Mouse (Mus musculus): ENCODE results near the gene Lbhd2.

DNA sequence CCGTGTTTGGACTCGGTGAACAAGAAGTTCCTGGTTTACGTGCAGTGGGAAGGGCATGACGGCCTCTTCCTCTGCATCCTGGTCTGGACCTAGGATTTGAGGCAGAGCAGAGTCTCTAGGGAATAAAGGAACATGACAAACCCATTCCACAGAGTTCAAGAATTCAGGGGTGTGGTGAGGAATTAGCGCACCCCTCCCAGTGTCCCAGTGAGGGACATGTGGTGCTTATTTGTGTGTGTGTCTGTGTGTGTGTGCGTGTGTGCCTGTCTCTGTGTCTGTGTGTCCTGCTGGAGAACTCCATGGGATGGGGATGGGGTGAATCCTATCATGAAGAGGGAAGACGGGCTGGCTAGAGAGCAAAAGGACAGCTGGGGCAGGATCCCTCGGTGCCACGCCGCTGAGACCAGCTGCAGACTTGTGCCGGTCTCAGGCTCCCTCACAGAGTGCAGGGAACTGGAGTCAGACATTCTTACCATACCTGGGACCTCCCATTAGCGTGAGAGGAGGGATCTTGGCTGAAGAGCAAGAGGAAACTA lies 48.8 kb downstream of the Lbhd2 start:
- TF ChIP-seq POLR2AphosphoS2 (IDR thresholded peaks at IDR 0.05; ENCODE audit: low read length) (peak; percentile 58), ETS1 (IDR thresholded peaks at IDR 0.05; ENCODE audit: low read depth, low read length) (no peak), EP300 (IDR thresholded peaks at IDR 0.05; ENCODE audit: low read depth in 1 of 2, low read length in 2 of 2) (no peak), TBP (IDR thresholded peaks at IDR 0.05; ENCODE audit: low read depth, low read length) (no peak), E2F4 (IDR thresholded peaks at IDR 0.05; ENCODE audit: borderline replicate concordance, low read depth, low read length) (no peak), RCOR1 (IDR thresholded peaks at IDR 0.05; ENCODE audit: low read depth, low read length) (no peak), ZMIZ1 (IDR thresholded peaks at IDR 0.05; ENCODE audit: low read depth, low read length) (0 out of 2 replicates have a peak, but pooled peaks have one; percentile 22), POLR2A (IDR thresholded peaks at IDR 0.05; ENCODE audit: control insufficient read depth in 1 of 2, insufficient read depth in 1 of 2, low read depth in 1 of 2, low read length in 2 of 2, poor library complexity in 1 of 2) (no peak), MAFK (IDR thresholded peaks at IDR 0.05; ENCODE audit: borderline replicate concordance, low read depth, low read length) (no peak), CTCF (IDR thresholded peaks at IDR 0.05 in 2 of 3, conservative IDR thresholded peaks at IDR 0.05 in 1 of 3; ENCODE audit: control insufficient read depth in 1 of 3, insufficient read depth in 1 of 3, low read depth in 2 of 3, low read length in 3 of 3, poor library complexity in 1 of 3, severe bottlenecking in 1 of 3) (no peak)

Data from MEL (cell line).